Mouse (Mus musculus) gastrocnemius, postnatal 14 days (tissue): ENCODE measurements around the gene Elavl1. TPM values are rescaled to one million over a fixed set of nuclear protein-coding genes. Genes with fewer than 3 reads are reported as not detected.
"Not testable (repeated sequence)": the region's sequence is repeated elsewhere in the genome, so short reads cannot be mapped to it uniquely, and the experiment has no call there.

ENCODE experiments used
- DNase-seq: peaks from one replicate; pipeline ENCODE4 v3.0.0; 2021; ENCODE audit warnings: mixed read lengths
- intact Hi-C: fragments of 180-260 bp; cut with DNase I; formaldehyde crosslinking; loops from one replicate; pipeline ENCODE4 v1.15.1; 2025; ENCODE audit warnings: low total_unique reads
- total RNA-seq, 2 experiments: library from RNA; stranded (reverse); gene quantifications; 2 replicates each; pipeline ENCODE4 v1.2.3; 2021

The Elavl1 gene
- total RNA-seq, 2 experiments from 2014 or later, result 42.6 to 47.7 TPM

DNA sequence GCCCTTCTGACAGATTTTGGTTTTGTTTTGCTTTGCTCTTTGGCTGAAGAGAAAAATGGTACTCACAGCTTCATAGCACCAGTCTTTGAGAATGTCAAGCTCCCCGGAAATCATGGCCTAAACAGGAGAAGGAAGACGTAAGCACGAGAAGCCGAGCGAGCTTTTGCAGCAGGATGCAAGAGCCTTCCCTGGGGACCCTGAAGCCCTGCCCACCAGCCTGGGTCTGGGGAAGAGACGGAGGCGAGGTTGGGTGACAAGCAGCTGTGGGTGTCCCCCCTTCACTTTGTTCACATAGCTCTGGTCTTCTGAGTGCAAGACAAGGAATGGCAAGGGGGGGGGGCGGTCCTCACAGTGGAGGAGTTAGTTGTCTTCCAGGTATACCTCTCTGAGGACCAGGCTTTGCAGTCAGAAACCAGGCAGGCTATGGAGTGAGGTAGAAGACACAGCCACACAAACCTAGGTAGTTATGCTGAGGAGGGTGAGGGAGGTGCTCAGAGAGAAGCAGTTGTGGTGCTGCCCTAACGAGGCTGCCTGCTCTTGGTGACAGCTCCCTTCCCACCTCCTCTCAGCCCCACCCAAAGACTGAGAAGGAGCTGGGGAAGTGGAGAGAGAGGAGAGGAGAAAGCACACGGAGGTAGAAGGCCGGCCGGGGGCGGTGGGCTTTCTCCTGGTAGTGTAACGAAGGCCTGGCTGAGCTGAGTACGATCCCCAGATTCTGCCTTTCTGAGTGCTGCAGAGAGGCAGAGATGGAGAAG is 59.9 kb downstream of the Elavl1 start:
- intact Hi-C loops, result no loop called here
- DNase-seq, result no peak

DNA sequence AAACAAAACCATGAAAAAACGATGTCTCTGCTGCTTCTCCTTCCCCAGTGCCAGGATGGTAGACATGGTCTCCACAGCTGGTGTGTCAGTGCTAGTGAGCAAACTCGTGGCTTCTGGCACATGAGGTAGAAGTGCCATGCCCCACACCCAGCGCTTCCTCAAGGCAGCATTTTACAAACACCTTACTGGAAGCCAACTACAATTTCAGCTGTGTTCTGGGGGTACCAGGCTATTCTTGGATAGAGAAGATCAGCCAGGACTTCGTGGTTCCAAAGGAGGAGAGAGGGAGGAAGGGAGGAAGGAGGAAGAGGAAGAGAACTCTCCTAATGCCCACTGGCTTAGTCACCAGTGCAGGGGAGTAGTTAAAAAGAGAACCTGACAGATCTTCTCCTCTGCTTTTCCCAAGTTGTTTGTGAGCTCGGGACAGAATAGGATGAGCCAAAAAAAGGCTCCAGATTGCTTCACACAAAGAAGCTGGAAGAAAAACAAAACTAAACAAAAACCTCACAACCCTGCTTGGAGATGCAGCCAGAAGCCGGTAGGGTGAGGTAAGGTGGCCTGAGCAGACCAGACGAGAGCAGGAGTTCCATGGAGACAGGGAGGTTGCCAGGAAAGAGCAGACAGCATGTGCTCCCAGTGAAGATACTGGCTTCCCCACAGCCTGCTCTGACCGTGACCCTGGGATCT is 62.0 kb downstream of the Elavl1 start:
- intact Hi-C loops, result loop anchor here (5.0 kb wide), 1 partner anchor 59 kb away; no protein-coding TSS in a partner anchor
- DNase-seq, result no peak

- no peak for DNase-seq
- intact Hi-C loops, result loop anchor here (5.0 kb wide), 1 partner anchor 63 kb away; no protein-coding TSS in a partner anchor
Observed at GRCm38 (mm10) chr8:4259805-4260170, 65.4 kb downstream of the Elavl1 start.

- intact Hi-C loops, result no loop called here
- DNase-seq, result peak; percentile 92
Observed at GRCm38 (mm10) chr8:4259125-4259804, 65.9 kb downstream of the Elavl1 start, which contains the start of gene Ctxn1. TSS of gene Ctxn1 (minus strand) at chr8:4259274.

DNA sequence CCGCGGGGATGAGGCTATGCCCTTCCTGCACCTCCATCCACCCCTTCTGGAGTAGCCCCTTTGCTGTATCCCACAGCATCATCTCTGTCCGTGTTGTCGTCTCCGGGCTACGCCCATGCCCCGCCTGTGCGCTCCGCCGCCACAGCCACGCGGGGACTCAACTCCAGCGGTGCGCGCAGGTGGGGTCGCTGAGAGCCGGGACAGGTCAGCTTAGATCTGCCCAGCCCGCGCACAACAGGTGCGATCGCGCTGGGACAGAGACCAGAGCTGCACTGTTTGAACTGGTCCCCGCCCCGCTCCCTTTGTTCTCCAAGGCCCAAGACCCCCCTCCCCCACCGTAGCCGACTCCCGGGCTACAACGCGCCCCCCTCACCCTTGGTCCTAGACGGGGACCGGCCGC is 66.5 kb downstream of the Elavl1 start:
- intact Hi-C loops, result no loop called here
- no peak for DNase-seq

GRCm38 (mm10) chr8:4258233-4258632 is 67.0 kb downstream of the Elavl1 start:
- peak; percentile 78 for DNase-seq
- intact Hi-C loops, result no loop called here

GRCm38 (mm10) chr8:4257350-4257749 is 67.9 kb downstream of the Elavl1 start:
- intact Hi-C loops, result no loop called here
- no peak for DNase-seq

DNA sequence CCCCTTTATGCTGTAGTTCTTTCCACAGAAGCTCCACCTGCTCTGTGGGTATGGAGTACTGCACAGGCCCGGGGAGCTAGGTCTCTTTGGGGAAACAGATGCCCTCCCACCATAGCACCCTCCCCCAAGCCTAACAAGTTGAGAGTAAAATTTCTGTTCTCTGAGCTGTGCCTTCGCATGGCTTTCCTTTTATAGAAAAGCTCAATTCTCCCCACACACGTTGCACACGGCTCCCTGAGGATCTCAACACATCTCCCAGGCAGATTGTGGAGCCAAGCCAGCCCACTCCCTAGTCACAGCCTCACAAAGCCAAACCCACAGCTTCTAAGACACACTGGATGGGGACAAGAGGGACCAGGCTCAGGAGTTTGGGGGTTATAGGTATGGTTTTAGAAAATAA is 68.3 kb downstream of the Elavl1 start:
- DNase-seq, result no peak
- intact Hi-C loops, result no loop called here

- DNase-seq, intact Hi-C loops: not testable (repeated sequence)
Observed at GRCm38 (mm10) chr8:4255471-4255870, 69.7 kb downstream of the Elavl1 start.

DNA sequence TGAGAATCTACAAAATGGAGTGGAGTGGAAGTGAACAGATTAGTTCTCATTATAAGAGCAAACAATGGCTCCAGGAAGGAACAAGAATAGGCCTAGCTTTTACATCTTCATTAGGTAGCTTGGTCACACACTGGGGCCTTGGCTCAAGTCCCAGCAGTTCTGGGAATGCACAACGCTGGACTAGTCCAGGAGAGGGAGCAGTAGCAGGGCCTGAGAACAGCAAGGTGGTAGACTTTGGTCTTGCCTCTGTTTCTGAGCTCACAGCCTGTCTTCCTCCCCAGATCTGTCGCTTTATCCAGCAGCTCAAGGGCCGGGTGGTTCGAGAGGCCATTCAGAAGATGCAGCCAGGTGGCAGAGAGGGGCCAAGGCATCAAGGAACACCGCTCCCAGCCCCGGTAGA is 71.2 kb downstream of the Elavl1 start:
- intact Hi-C loops, result no loop called here
- peak; percentile 52 for DNase-seq

GRCm38 (mm10) chr8:4252934-4253841 is 72.0 kb downstream of the Elavl1 start, which contains the start of gene Snapc2:
TSS of gene Snapc2 (plus strand) at chr8:4253080.
- intact Hi-C loops, result no loop called here

DNA sequence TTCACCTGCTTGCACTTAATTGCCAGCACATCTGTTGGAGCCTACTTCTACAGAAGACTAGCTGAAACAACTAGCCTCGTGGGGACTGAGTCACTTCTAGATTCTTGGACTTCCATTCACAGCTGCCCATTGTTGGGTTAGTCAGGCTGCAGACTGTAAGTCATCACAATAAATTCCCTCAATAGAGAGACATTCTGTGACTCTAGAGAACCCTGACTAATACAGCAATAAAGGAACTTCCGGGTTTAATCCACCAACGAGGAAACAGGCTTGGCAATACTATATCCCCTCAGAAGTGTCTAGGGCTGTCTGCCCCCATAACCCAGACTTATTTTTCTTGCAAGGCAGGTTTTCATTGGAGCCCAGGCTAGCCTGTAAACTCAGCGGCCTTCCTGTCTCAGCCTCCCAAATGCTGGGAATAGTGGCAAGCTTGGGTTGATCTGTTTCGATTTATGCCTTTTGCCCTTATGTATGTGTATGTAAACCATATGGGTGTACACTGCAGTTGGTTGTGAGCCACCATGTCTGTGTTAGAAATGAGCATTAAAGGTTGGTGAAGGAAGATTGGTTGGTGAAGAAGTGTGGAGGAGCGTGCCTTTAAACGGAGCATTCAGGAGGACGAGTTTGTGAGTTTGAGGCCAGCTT is 73.0 kb downstream of the Elavl1 start:
- DNase-seq, result no peak
- intact Hi-C loops, result no loop called here

More at GRCm38 (mm10) chr8:4252934-4253841, 72.0 kb downstream of the Elavl1 start, which contains the start of gene Snapc2:
- DNase-seq, result peak; percentile 98

GRCm38 (mm10) chr8:4250306-4250970 is 74.8 kb downstream of the Elavl1 start:
- peak; percentile 87 for DNase-seq
- intact Hi-C loops, result no loop called here

GRCm38 (mm10) chr8:4249213-4249612 is 76.0 kb downstream of the Elavl1 start:
- intact Hi-C loops, result no loop called here
- DNase-seq, result peak; percentile 62

- intact Hi-C loops, result no loop called here
- no peak for DNase-seq
Observed at GRCm38 (mm10) chr8:4247951-4248540, 77.2 kb downstream of the Elavl1 start, which contains the start of gene Tgfbr3l. TSS of gene Tgfbr3l (plus strand) at chr8:4248214.

GRCm38 (mm10) chr8:4247241-4247640 is 78.0 kb downstream of the Elavl1 start:
- intact Hi-C loops, result no loop called here
- DNase-seq, result no peak

- DNase-seq, result no peak
- intact Hi-C loops, result no loop called here
Observed at GRCm38 (mm10) chr8:4245737-4246136, 79.5 kb downstream of the Elavl1 start.

DNA sequence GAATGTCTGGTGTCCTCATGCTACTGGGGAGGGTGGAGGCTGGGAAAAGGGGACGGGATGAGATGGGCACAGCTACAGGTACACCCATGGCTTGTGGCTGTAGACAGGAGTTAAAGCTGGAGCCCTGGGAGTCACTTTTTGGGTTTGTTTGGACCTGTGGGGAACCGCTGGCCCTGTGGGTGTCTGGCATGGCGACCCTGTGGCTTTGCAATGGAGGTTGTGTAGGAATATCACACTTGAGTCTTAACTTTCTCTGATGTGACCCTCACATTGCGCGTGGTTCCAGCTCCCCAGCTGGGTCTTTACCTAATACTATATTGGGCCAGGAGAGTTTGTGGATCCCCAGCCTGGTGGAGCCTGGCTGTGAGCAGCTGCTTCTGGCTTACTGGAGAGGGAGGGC is 80.2 kb downstream of the Elavl1 start:
- intact Hi-C loops, result no loop called here

More for the DNA sequence above, 80.2 kb downstream of the Elavl1 start:
- no peak for DNase-seq
